Mouse (Mus musculus): Measurements from ENCODE around the gene Adam10.

Gene Adam10

GRCm38 (mm10) chr9:70678682-70679131, at the start of gene Adam10:
Gene Adam10, plus strand, starts transcription at chr9:70678997.
- DNase-seq, result peak; percentile 99

GRCm38 (mm10) chr9:70629711-70630110, 49.1 kb upstream of the Adam10 start:
- DNase-seq, result peak; percentile 73 to 81

GRCm38 (mm10) chr9:70631665-70632064, 47.1 kb upstream of the Adam10 start:
- no peak for DNase-seq

- DNase-seq, result no peak
Measured at GRCm38 (mm10) chr9:70636748-70637147, 42.0 kb upstream of the Adam10 start.

GRCm38 (mm10) chr9:70650260-70650659, 28.5 kb upstream of the Adam10 start:
- no peak for DNase-seq

- DNase-seq, result no peak
Measured at GRCm38 (mm10) chr9:70650994-70651393, 27.8 kb upstream of the Adam10 start.

DNA sequence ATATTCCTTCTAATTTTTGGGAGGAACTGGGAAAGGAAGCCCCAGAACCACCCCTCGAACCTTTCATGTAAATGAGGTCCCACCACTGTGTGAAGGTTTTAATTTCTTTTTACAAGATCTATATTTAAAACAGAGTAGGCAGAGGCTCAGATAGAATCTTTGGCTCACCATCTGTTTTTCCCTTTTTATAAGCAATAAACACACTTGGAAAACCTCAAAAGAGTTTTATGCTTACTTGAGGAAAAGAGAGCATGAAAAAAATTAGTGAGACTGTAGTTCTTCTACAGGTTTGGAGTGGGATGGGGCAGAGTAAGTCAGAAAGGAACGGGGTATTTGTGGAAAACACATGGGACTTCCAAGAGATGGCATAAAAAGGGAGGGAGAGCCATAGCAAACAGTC, 26.6 kb upstream of the Adam10 start:
- DNase-seq, result no peak

DNA sequence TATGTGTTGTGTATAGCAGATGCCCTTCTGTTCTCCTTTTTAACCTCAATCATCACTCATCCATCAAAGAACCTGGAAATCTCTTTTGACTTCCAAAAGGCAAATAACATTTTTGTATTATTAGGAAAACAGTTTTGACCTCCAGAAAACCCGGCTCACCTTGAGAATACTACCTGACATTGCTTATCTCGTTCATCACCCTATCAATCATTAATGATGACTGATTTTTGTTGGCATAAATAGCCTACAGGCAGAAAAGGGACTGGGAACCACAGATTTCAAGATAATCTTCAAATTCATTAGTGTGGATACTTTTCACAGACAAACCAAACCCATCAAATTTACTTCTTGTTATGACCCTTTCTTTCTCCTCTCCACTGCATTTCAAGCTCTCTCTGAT, 24.9 kb upstream of the Adam10 start:
- no peak for DNase-seq

DNA sequence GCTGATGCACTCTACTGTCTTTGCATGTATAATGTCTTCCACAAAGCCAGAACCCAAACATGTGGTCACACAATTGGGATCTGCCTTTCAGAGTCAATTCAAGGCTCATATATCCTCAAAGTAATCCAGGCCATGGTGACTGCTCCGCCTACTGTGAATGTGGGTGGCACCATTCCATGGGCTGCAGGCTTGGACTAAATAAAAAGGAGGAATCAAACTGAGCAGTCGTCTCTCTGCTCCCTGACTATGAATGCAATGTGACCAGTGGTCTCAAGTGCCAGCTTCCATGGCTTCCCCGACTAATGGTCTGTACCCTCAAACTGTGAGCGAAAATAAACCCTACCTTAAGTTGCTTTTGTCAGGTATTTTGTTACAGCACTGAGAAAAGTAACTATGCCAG, 24.3 kb upstream of the Adam10 start:
- DNase-seq, result peak; percentile 60 to 65

DNA sequence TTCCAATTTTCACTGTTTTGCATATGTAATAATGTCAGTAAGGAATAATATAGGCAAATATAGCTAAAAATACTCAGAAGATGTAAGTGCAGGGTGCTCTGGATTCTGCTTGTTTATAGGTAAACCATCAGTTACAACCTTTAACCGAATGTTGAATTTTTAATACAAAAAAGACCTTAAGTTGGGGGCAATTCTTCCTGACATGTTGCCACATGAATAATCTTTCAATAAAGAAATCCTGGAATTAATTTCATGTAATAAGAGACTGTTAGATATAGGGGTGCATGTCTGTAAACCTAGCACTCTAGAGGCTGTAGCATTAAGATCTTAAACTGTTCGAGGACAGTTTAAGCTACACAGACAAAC, 23.1 kb upstream of the Adam10 start:
- DNase-seq, result no peak

GRCm38 (mm10) chr9:70656130-70657007, 22.4 kb upstream of the Adam10 start, which contains the start of gene Gm10642:
Gene Gm10642, plus strand, starts transcription at chr9:70656251.
- DNase-seq, result peak; percentile 73 to 77

- peak; percentile 100 for DNase-seq
Measured at GRCm38 (mm10) chr9:70657013-70657967, 21.5 kb upstream of the Adam10 start, which contains the start of gene Mindy2. Gene Mindy2, minus strand, starts transcription at chr9:70657174.

GRCm38 (mm10) chr9:70658266-70658665, 20.5 kb upstream of the Adam10 start:
- DNase-seq, result no peak

GRCm38 (mm10) chr9:70664847-70665246, 13.9 kb upstream of the Adam10 start:
- DNase-seq, result no peak

DNA sequence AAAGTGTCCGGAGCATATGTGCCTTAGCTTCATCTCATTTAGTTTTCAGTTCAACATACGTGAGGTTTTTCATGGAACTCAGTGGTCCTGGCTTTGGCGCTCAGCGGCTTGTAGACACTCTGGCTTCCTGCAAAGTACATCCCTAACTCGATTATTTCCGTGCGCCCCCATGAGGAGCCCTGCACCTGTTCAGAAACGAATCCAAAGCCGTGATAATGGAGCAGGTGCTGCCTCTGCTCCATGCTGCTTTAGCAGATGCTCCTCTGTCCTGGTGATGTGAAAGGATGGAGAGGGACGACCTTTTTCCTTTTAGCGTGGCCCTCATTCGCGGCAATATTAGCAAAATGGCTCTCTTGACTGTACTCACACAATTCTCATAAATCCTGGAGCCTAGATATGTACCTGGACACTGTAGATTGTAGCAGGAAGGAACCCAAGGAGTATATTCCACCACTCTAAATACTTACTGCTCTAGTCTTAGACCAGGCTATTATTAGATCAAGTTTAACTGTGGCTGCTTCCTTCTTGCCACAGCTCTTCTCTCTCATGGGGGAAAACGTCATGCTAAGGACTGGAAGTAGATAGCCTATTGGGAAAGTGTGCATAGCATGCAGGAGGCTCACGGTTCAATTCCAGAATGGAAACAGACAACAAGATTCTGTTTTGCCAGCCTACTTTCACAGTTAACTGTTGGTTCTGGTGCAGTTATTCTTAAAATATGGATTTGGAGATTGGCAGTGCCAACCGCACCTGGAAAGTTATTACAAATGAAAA, 13.2 kb upstream of the Adam10 start:
- DNase-seq, result peak; percentile 93 to 96

DNA sequence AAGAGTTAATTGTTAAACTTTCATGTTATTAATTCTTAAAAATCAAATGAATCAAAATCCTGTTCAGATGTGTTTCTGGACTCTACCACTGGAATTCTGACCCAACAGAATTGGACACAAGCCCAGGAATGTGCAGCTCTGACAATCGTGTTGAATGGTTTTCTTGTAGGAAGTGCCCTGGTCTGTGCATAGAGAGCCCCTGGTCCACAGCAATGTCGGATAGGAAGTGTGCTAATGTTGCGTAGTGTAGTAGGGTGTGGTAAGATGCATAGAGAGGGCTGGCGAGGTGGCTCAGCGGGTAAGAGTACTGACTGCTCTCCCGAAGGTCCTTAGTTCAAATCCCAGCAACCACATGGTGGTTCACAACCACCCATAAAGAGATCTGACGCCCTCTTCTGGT, 12.0 kb upstream of the Adam10 start:
- DNase-seq, result no peak

GRCm38 (mm10) chr9:70668048-70668447, 10.7 kb upstream of the Adam10 start:
- DNase-seq, result no peak

DNA sequence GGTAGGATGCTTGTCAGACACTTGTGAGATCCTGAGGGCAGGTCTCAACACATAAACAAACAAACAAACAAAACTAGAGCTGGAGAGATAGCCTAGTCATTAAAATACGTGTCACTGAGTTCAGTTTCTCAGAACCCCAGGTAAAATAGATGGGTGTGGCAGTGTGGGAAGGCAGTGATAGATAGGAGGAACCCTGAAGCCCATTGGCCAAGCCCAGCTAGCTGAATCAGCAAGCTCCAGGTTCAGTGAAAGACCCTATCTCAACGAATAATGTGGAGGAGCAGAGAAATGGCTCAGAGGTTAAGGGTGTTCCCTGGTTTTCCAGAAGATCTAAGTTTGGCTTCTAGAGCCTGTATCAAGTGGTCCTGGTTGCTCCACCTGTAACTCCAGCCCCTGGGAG, 9.6 kb upstream of the Adam10 start:
- no peak for DNase-seq

DNA sequence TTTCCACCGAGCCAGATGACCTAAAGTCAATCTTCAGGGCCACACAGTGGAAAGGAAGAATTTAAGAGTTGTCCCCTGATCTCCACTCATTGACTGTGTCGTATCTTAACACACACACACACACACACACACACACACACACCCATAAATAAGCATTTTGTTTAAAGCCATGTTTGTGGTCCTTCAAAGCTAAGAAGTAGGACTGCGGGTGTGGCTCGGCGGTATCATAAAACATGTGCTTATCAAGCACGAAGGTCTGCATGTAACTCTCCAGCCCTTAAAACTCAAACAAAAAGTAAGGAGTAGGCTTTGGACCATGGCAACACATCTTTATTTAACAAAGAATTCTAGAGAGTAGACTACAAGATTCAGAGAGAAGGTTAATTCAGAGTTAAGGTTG, 8.4 kb upstream of the Adam10 start:
- no peak for DNase-seq

DNA sequence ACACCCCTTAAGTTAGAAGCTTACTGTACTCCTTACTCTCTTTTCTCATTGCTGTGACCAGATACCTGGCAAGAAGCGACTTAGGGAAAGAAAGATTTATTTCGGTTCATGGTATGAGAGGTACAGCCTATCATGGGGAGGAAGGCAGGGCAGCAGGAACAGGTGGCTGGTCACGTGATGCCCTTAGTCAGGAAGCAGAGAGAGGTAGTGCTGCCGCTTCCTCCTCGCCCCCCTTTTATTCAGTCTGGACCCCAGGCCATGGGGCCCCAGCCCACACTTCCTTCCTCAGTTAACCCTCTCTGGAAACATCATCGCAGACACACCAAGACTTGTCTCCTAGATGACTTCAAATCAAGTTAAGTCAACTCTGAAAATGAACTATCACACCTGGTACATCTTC, 7.5 kb upstream of the Adam10 start:
- no peak for DNase-seq

DNA sequence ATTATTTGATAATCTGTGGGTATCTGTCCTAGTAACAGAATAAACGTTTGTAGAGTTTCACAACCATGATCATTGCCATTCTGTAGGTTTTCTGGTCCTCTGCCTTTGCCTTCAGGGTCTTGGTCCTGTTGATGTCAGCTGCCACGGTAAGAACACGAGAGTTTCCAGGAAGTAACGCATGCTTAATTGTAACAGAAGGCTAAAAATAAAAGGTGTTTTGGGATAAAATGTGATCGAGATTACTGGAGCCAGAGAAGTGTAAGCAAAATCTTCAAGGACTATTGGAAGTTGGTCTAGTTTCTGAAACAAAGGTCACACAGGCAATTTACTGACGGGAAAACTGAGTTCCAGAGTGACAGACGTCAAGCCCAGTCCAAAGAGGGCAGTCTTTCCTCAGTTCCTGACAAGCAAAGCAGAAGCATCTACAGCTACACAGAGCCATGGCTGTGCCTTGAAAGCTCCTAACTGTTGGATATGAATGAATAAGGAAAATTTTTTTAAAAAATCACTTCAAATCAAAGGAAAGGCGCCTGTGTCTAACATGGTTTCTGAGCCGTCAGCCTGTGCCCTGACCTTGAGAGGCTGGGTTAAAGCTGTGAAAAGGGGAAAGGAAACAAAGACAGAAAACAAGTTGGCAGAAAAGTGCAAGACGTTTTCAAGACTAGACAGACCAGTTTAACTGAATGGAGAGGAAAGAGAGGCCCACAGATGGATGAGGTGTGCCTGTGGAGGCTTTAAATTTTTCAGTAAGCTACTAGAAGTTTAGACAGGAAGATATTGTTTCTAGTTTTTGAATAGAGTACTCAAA, 6.8 kb upstream of the Adam10 start:
- DNase-seq, result peak in 1 of 2 experiments; percentile 55

- no peak for DNase-seq
Measured at GRCm38 (mm10) chr9:70673656-70674055, 5.1 kb upstream of the Adam10 start.
